Mouse (Mus musculus) small intestine, adult 2 months (tissue): Measurements from ENCODE around the gene St6gal1. TPM values are rescaled to one million over a fixed set of nuclear protein-coding genes. Genes with fewer than 3 reads are reported as not detected.

Experiments used
- H3K27ac ChIP-seq: fragments of 200-500 bp; 2 replicates; pipeline ENCODE4 v1.5.1; 2012; ENCODE audit warnings: low read depth, low read length, control low read depth, inconsistent platforms; ENCODE audit not compliant: insufficient read depth
- H3K27me3 ChIP-seq: fragments of 200-500 bp; 2 replicates; pipeline ENCODE4 v1.6.1; 2012; ENCODE audit warnings: mild to moderate bottlenecking, moderate library complexity, low read length, inconsistent platforms; ENCODE audit not compliant: control insufficient read depth, insufficient read depth
- H3K36me3 ChIP-seq: fragments of 200-500 bp; 2 replicates; pipeline ENCODE4 v1.6.1; 2012; ENCODE audit warnings: mild to moderate bottlenecking, low read length, control low read depth, inconsistent platforms; ENCODE audit not compliant: control insufficient read depth, insufficient read depth
- H3K4me1 ChIP-seq: fragments of 200-500 bp; 2 replicates; pipeline ENCODE4 v1.6.1; 2012; ENCODE audit warnings: low read length, inconsistent platforms, mixed read lengths; ENCODE audit not compliant: control insufficient read depth, insufficient read depth, insufficient read length
- H3K4me3 ChIP-seq: fragments of 200-500 bp; 2 replicates; pipeline ENCODE4 v1.5.1; 2012; ENCODE audit warnings: low read depth, mild to moderate bottlenecking, control low read depth, inconsistent platforms, low read length, moderate library complexity
- CTCF ChIP-seq: fragments of 200-500 bp; IDR thresholded peaks from 2 replicates; pipeline ENCODE4 v1.5.1; 2012; ENCODE audit warnings: low read depth, mild to moderate bottlenecking, control low read depth, inconsistent platforms, low read length, moderate library complexity, mixed read lengths; ENCODE audit not compliant: insufficient replicate concordance, insufficient read length; ENCODE audit errors: extremely low read depth
- POLR2A ChIP-seq: fragments of 200-500 bp; IDR thresholded peaks from 2 replicates; pipeline ENCODE4 v1.6.1; 2012; ENCODE audit warnings: low read depth, mild to moderate bottlenecking, control low read depth, inconsistent platforms, low read length, moderate library complexity
- WGBS: fragments of 180-500 bp; shearing (Covaris S2); methylation state at CpG from one replicate; pipeline ENCODE4 v1.1.7; 2018; 5-methylcytosine and 5-hydroxymethylcytosine counted together
- polyA plus RNA-seq: library from polyadenylated mRNA; depleted of rRNA; stranded (reverse); fragments of >200 nt; gene quantifications from 2 replicates; pipeline ENCODE4 v1.2.3, GENCODE M21; 2012; rRNA removed

Gene St6gal1
- polyA plus RNA-seq, 1 experiment, result 6.4 TPM

GRCm38 (mm10) chr16:23397931-23398330 lies 173.4 kb downstream of the St6gal1 start:
- Histone ChIP-seq H3K4me1 (no peaks in the 10 kb centered on the region), H3K27ac (no peak overlapping the region)
- WGBS, result 77% methylated on average over 5 of the region's 5 CpGs

GRCm38 (mm10) chr16:23401463-23401862 lies 176.9 kb downstream of the St6gal1 start:
- TF ChIP-seq POLR2A (no peak), CTCF (no peak)
- WGBS, result 35% methylated on average over 4 of the region's 4 CpGs
- H3K27ac ChIP-seq, result no peak overlapping the region
- H3K4me1 ChIP-seq, result no peaks in the 10 kb centered on the region
- H3K4me3 ChIP-seq, result no peak overlapping the region
- no peaks in the 10 kb centered on the region for H3K27me3 ChIP-seq
- no peaks in the 10 kb centered on the region for H3K36me3 ChIP-seq

More at GRCm38 (mm10) chr16:23397931-23398330, 173.4 kb downstream of the St6gal1 start:
- H3K4me3 ChIP-seq, result no peak overlapping the region
- TF ChIP-seq CTCF, result no peak
- TF ChIP-seq POLR2A, result no peak
- no peaks in the 10 kb centered on the region for H3K27me3 ChIP-seq
- H3K36me3 ChIP-seq, result no peaks in the 10 kb centered on the region

- Histone ChIP-seq H3K36me3 (no peaks in the 10 kb centered on the region), H3K4me3 (no peak overlapping the region), H3K27me3 (no peaks in the 10 kb centered on the region), H3K4me1 (no peaks in the 10 kb centered on the region), H3K27ac (no peak overlapping the region)
- WGBS, result 85% methylated on average over 3 of the region's 3 CpGs
- no peak for TF ChIP-seq CTCF
- no peak for TF ChIP-seq POLR2A
These were observed 177.4 kb downstream of the St6gal1 start for GRCm38 (mm10) chr16:23401959-23402358.

GRCm38 (mm10) chr16:23403008-23403755 lies 178.6 kb downstream of the St6gal1 start:
- no peaks in the 10 kb centered on the region for H3K27me3 ChIP-seq
- TF ChIP-seq POLR2A (no peak), CTCF (no peak)
- H3K4me3 ChIP-seq, result no peak overlapping the region
- no peaks in the 10 kb centered on the region for H3K4me1 ChIP-seq
- H3K27ac ChIP-seq, result no peak overlapping the region
- 40% methylated on average over 8 of the region's 8 CpGs for WGBS
- no peaks in the 10 kb centered on the region for H3K36me3 ChIP-seq

Other genes starting within 250 kb of the St6gal1 start
- gene Kng2, start 195.3 kb upstream of the St6gal1 start, polyA plus RNA-seq, result 0.19 TPM in 1 of 2 replicates, not detected in the other
- gene Kng1, start 166.9 kb upstream of the St6gal1 start, polyA plus RNA-seq, result not detected in 2 replicates
- 9.0 and 17.2 TPM in 2 replicates for gene Eif4a2, start 117.3 kb upstream of the St6gal1 start, polyA plus RNA-seq
- gene Rfc4, start 97.0 kb upstream of the St6gal1 start, polyA plus RNA-seq, result 0.25 and 0.98 TPM in 2 replicates
- gene Adipoq, start 78.2 kb upstream of the St6gal1 start, polyA plus RNA-seq, result 1.0 and 2.5 TPM in 2 replicates
- gene Rtp1, start 204.4 kb downstream of the St6gal1 start, polyA plus RNA-seq, result not detected in 2 replicates